Mouse (Mus musculus) spleen, adult 2 months (tissue): Measurements from ENCODE around the gene Lrrtm4.

Experiments
- CTCF ChIP-seq: fragments of 200-500 bp; IDR thresholded peaks from 2 replicates; pipeline ENCODE4 v1.5.1; 2011; ENCODE audit warnings: mild to moderate bottlenecking, inconsistent platforms; ENCODE audit not compliant: insufficient read depth, insufficient read length, insufficient replicate concordance; ENCODE audit errors: extremely low read depth
- POLR2A ChIP-seq: fragments of 200-500 bp; IDR thresholded peaks from 2 replicates; pipeline ENCODE4 v1.6.1; 2011; ENCODE audit warnings: low read depth, low read length, inconsistent platforms

DNA sequence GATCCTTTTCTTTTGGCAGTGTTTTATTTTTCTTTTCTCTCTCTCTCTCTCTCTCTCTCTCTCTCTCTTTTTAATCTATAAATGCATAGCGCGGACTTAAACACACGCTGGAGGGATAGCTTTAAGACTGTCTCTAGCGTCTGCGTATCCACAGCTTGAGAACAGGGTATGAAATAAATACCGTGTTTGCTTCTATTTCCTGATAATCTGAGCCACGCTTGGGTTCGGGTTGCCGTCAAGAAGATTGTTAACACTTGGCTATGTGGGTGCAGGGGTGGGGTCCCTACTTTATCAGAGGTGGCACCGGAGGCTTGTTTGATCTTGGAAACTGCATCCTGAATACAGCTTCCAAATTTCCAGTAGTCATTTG is 1.2 kb downstream of the Lrrtm4 start:
- no peak for TF ChIP-seq CTCF
- no peak for TF ChIP-seq POLR2A
